Mouse (Mus musculus) adipose tissue, adult 10 weeks (tissue): Measurements from ENCODE around the gene Col4a1. TPM values are rescaled to one million over a fixed set of nuclear protein-coding genes. Genes with fewer than 3 reads are reported as not detected.

Source experiments
- polyA plus RNA-seq: library from polyadenylated mRNA; stranded (reverse); fragments of 350-450 nt; fragmentation: Illumina TruSeq; extraction: RNeasy Lipid Tissue Mini Kit (QIAGEN cat#74804); gene quantifications from one replicate; pipeline ENCODE4 v1.2.3, GENCODE M21; 2014; ENCODE audit warnings: low read depth, low replicate concordance

Gene Col4a1
- polyA plus RNA-seq = 221 TPM

GRCm38 (mm10) chr8:11312349-11313175 lies at the start of gene Col4a1, which contains the start of gene Col4a2:
Gene Col4a1, minus strand, starts transcription at chr8:11312826.
Gene Col4a2, plus strand, starts transcription at chr8:11312805.

Other genes starting within 250 kb of the Col4a1 start
- 127 TPM for gene Col4a2, start within 50 bp of the Col4a1 start, polyA plus RNA-seq
- gene Rab20, start 165.9 kb upstream of the Col4a1 start, polyA plus RNA-seq = 29.8 TPM
- 130 TPM for gene Naxd, start 184.7 kb upstream of the Col4a1 start, polyA plus RNA-seq
- 28.5 TPM for gene Cars2, start 238.0 kb upstream of the Col4a1 start, polyA plus RNA-seq
- gene Ing1, start 242.7 kb upstream of the Col4a1 start, polyA plus RNA-seq = 41.3 TPM